Mouse (Mus musculus): ENCODE results near the gene Incenp.
"Not testable (repeated sequence)": the region's sequence is repeated elsewhere in the genome, so short reads cannot be mapped to it uniquely, and the experiment has no call there.

Incenp gene

DNA sequence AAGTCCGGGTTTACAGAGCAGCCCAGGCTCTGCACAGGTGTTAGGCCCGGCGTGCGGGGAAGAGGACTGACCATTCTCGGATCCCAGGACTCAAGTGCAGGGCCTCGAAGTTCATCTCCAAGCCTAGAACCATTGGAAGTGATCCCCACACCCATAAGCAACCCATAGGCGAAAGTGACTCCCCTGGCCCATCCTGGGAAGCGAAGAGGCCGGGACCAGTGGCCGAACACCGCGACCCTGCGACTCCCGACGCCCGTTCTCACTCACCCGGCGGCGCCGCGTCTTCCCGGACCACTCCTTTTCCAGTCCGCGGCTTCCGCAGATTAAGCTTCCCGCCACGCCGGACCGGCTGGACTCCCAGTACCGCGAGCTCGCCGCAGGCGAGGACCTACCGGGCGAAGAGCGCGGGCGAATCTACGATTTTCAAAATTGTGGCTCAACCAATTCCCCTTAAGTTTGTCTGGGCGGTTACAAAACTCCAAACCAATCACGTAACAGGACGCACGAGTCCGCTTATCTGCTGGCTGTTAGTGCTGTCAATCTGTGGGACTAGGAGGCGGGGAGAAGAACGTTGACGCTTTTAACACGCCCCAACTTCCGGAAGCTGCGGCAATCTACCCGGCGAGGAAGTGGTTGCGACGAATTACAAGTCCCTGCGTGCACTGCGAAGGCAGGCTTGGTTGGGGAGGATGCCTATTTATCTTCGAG is at the start of gene Incenp:
Gene Incenp (minus strand): TSS at position 480 of the 708 bp plus-strand sequence.
- peak; percentile 86 to 91 for DNase-seq

DNA sequence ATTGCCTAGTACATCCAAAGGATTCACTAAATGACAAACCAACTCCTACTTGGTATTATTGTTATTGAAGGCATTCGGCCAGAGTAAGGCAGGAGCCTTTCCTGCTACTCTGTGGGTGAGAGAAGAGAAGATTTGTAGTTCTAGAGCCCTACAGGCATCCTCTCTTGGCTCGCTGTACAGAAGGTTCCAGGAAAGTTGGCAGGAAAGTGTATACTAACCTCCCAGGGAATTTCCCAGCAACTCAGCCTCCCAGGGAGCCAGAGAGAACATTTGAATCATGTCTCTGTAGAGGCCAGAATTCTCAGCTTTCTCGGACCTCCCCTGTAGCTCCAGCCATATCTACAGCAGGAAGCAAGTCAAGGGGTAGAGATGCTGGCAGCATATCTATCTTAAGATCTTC is 47.6 kb upstream of the Incenp start:
- DNase-seq, result no peak

DNA sequence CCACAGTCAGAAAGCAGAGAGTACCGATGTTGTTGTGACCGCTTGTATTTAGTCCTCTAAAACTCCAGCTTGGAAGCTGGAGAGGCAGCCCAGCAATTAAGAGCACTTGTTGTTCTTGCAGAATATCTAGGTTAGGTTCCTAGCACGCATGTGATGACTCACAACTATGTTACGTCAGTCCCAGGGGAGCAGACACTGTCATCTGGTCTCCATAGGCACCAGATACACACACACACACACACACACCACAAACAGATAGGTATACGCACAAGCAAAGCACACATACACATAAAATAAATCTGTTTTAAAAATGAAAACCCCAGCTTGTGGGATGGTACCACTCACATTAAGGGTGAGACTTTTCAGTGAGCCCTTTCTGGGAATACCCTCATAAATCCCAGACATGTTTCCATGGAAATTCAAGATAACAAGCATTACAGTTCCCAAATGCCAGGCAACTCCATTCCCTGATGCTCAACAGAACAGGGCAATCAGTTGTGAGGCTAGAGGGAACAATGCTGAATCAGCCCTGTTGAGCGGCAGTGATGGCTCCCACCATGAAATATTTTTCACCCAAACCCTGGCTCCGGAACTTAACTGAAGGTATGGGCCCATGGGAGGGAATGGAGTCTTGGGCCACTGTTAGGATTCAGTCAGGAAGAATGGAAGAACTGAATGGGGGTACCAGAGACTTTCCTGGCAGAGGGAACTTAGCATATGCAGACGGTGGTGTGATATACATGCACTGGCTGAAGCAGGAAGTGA is 46.6 kb upstream of the Incenp start:
- no peak for DNase-seq

DNA sequence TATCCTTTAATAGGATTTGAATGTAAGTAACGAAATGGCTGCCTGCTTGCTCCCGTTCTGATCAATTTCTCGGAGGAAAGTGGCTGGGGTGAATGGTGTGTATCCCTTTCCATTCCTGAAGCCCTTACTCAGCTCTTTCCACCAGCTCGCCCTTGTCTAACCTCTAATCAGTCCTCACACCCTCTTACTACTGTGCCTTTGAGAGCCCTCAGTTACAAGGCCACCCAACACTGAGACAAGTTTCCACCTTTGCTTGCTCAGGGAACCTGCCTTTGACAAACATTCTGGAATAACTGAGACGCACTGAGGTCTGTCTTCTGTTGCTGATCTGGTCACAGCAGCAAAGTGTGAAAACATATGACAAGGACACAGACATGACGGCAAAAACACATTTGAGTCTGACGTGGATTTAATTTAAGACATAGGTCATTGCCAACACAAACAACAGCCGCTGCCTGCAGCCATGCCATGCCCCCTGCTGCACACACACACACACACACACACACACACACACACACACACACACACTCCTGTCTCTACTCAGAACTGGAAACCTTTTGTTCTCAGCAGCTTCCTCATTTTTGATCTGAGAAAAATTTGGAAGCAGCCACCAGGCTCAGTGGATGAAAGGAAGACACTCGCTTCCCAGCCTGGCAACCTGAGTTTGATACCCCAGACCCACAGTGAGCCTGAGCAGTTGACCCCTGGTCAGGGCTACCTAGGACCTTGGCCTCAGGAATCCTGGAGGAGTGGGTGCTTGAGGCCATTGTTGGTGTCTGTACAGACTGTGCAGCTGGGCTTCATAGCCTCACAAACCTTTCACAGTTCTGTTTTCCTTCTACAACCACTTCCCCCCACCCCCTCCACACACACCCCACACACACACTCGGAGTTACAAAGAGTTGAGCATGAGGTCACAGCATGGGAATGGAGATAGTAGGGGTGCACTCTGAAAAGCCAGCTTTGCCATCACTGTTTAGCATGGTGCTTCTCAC is 43.5 kb upstream of the Incenp start:
- no peak for DNase-seq

DNA sequence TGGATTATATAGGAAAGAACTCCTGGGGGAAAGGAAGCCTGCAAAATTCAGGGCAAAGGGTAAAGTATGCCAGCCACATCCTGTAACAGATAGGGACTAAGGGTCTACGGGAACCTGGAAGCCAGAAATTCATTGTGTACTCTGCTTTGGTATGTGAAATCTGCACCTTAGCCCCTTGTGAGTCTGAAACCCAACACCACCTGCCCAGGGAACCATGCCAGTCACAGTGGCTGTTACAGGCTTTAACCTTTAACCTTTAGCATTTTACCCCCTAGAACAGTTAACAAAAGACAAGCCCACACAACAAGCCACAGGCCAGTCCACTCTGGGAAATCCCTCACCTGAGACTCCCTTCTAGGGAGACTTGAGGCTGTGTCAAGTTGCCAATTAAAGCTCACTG is 42.5 kb upstream of the Incenp start:
- no peak for DNase-seq

DNA sequence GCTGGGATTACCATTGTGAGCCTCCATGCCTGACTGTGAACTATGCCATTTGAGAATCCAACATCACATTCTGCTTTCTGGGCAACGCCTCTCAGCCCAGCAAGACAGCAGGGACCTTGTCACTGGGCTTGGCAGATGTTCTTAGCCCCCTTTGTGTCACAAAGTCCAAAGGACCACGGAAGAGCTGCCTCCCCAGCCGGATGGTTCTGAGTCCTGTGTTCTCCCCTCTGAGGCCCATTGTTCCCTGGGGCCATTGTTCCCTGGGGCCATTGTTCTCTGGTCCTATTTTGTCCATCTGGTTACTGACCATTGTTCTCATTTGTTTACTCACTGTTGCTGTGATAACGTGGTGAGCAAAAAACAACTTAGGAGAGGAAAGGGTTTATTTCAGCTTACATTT is 41.6 kb upstream of the Incenp start:
- no peak for DNase-seq

DNA sequence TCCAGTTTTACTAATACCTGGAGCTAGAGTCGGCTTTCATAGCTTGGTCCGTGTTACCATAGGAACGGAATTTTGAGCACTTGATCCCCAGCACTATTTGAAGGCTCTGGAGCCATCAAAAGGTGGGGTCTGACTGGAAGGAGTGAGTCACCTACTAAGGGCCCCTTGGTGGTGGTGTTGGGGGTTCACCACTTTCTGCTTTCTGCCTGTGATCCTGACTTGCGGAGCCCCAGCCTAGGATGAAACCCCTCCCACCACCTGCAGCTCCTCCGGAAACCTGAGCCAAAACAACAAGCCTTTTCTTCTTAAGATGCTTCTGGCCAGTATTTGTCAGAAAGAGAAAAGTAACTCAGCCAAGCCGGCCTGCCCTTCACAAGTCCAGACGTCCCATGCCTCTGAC is 40.5 kb upstream of the Incenp start:
- no peak for DNase-seq

DNA sequence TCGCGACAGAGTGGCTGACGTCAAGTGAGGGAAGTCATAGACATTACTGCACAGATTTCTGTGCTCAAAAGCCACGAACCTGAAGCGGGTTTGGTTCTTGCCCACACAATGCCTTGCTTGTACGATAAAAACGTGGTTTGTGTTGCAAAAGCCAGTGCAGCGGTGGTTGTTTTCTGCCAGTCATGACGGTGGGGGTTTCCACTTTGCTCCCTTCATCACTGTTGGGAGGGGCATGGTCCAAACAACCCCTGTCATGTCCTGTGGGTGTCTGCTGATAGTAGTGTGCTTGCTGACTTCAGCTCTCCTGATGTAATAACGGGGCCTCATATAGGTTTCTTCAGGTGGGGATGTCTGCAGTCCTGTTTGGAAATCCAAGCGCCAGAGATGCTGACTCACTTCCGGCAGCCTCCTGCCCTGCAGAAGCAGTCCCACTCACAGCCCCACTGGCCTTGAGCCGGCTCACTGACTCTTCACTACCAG is 39.5 kb upstream of the Incenp start:
- DNase-seq, result no peak

DNA sequence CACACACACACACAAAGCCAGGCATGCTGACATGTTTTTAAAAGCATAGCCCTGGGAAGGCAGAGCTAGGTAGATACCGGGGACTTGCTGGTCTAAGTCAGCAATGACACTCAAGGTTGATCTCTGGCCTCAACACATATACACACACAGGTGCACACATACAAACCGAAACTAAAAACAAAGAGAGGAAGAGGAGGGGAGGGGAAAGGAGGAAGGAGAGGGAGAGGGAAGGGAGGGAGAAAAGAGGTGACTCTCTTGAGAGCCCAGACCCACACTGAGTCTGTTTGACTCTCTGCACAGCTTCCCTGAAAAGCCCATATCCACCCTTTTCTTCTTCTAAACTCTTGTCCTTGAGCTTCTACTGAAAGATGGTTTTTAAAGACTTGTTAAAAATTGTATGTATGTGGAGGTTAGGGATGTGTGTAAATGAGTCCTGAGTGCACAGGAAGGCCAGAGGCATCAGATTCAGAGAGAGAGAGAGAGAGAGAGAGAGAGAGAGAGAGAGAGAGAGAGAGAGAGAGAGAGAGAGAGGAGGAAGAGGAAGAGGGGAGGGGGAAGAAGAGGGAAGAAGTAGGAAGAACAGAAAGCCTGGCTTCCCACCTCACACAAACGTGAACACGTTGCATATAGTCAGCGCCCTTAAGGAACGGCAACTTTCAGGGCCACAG is 38.9 kb upstream of the Incenp start:
- DNase-seq, result no peak

DNA sequence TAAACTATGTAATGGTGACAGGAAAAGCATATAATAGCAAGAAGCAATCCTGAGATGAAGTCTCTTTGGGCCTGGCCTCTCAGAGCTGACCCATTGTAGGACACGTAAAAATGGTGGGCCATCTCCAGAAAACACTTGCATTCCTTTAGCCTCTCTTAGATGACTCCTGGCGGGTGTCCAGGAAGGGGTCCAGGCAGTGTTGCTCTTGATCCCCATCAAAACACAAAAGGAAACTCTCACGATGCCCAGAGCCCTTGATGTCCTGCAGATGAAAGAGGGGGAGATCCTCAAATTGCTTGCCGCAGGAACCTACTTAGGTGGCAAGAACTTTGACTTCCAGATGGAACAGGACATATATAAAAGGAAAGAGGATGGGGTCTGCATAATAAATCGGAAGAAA is 38.1 kb upstream of the Incenp start:
- DNase-seq, result no peak

DNA sequence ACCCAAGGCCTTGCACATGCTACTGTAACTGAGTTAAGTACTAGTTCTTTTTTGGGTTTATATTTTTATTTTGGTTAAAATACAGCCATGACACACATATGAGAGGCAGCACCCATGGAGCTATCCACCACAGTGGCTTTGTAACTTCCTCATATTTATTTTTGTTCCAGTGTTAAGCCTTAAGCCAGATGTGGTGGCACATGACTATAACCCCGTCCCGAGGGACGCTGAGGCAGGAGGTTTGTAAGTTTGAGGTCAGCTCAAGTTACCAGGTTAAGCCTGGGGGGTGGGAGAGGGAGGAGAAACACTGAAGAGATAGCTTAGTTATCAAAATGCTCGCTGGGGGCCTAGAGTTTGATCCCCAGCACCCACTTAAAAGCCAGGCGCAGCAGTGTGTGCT is 37.2 kb upstream of the Incenp start:
- DNase-seq, result no peak

DNA sequence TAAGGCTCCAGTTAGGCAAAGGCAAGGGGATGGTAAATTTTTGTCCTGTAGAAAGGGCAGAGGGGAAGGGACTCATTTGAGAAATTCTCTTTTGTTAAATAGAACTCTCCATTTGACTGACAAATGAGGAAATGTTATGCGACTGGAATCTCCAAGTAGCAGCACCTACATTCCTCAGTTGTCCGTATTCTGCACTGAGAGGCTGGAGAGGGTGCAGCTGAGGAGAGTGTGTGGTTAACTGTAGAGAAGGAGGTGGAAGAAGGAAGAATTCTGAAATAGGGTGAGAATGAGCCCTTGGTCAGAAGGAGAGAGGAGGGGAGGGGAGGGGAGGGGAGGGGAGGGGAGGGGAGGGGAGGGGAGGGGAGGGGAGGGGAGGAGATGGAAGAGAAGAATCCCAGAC is 34.6 kb upstream of the Incenp start:
- no peak for DNase-seq

DNA sequence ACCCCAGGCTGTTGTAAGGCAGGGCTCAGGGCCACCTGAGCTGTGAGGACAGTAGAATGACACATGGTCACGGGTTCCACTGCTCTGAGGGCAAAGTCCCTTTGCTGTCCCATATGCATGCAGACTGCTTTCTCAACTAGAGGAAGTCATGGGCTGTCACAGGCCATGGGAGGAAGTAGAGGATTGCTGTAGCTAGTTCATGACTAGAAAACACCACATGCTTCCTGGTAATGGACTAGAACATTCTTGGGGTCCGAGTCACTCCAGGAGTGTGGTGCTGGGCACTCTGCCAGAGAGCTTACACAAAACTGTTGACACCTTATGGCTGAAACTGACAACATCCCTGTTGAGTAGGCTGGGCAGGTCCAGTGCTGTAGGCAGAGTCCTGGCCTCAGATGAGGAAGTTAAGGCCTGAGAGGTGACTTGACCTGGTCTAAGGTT is 31.8 kb upstream of the Incenp start:
- not testable (repeated sequence) for DNase-seq

DNA sequence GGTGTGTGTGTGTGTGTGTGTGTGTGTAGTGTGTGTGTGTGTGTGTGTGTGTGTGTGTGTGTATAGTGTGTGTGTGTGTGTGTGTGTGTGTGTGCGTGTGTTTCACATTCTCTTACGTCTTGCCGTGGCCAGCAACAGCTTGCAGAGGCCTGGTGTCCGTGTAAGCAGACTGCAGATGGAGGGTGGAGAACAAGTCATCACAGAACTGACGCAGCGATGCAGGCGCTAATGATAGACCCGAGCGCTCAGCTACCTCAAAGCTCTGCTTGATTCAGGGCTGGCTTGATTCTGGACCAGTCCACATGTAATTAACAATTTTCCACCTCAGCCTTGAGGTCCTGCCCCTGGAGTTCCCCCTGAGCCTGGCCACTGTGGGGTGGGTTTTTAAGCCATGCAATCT is 28.7 kb upstream of the Incenp start:
- DNase-seq, result no peak

DNA sequence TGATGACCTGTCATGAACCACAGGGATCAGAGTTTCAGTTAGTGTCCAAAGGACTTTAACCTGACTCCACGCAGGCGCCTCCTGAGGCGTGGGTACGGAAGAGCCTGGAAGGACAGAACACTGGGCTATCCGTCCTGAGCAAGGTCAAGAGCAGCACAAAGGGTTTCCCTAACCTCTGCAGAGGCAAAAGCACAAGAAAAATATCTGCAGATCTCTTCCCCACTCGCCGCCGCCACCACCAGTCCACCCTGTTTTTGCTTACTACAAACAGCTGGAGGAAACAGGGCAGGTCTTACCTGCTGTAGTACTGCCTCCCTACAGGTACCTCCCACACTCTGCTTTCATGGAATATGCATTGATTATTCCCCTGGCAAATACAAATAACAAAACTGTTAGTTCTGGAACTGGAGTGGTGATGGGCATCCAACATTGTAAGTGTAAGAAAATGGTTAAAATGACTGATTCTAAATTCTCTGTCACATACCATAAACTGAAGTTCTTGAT is 25.5 kb upstream of the Incenp start:
- DNase-seq, result no peak

DNA sequence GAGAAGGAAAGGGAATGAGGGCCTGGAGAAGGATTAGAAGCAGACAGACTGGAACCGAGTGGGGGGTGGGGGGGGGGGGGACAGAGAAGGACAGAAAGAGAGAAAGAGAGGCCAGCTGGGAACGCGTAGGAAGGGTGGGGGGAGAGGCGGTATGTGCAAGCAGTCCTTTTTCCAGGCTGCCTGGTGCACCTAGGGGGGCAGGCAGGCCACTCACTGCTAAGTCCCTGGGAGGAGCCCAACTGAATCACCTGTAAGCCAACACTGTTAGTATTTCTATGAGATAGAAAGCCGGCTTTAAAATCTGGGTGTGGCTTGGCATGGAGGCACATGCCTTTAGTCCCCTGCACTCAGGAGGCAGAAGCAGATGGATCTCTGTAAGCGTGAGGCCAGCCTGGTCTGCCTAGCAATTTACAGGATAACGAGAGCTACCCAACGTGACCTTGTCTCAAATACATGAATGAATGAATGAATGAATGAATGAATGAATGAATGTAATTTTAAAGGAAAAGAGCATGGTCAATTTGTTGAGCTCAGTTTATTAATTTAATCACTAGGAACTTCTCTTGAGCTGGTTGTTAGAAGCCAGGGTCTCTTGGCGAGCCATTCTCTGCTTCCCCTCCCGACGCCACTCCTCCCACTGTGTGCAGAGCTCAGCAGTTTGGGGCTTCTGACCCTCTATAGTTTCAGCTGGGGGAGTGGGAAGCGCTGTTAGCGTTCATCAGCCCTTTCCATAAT is 24.9 kb upstream of the Incenp start:
- DNase-seq, result no peak

DNA sequence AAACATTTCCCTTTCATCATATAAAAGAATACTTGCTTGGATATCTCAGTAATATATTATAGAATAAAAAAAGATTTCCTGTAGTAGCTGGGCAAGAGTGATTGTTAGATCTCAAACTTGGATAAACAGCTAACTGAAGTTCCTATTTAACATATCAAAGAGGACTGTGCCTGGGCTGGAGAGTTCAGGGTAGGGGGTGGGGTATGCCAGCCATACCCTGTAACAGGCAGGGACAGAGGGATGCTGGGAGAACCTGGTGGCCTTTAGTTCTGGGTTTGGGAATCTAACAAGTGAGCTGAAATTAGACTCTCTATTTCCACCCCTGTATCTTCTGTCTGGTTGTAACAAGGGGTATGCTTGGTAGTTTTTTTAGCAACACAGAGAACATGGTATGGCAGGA is 23.7 kb upstream of the Incenp start:
- no peak for DNase-seq

DNA sequence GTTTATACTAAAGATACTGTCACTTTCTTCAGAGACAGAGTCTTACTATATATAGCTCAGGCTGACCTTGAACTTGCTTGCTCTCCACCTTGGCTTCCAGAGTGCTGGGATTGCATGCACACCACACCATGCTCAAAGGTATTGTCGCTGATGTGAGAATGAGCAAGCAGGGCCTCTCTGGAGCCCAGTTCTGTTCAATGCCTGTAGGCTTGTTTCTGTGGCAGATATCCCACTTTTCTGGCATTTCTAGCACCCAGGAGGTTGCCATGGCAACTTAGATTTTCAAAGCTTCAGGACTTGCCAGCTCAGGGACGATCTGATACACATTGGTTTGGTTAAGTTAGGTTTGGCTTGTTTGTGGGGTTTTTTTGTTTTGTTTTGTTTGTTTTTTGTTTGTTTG is 22.9 kb upstream of the Incenp start:
- no peak for DNase-seq

DNA sequence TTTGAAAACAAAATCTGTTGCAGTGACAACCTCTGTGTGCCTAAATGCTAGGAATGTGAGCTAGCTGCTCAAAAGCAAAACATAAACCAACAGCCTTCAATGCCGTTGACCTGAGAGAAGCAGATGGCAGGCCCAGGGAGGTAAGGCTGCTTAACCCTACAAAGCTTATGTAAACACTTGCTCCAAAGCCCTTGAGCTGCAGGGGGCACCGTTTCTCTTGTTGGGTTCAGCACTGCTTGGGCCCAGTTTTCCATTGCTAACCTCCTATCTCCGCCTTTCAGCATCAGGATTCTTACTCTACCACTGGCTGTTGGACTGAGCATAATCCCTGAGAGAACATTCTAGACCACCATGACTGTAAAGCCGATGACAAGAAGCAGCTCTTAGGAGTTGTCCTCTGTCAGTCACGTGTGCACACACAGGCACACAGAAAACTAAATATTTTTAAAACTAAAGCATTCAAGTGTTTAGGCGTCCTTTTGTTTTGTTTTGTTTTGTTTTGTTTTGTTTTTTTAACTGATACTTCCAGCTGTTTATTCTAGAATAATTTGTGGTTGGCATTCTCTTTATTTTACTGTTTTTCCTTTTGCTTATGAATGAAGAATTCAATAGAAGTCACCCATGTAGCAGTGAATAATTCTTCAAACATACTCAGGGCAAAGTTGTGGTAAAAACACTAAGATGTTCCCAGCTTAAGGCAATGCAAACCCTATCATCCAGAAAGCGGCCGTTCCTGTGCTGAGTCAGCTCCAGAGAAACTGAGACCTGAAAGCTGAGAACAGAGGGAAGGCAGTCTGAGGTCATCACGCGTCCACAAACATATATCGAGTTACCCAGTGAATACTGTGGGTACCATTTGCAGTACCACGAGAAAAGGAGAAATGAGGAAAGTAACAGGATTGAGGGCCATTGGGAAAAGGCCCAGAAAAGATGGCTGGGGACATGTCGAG is 21.8 kb upstream of the Incenp start:
- DNase-seq, result no peak

DNA sequence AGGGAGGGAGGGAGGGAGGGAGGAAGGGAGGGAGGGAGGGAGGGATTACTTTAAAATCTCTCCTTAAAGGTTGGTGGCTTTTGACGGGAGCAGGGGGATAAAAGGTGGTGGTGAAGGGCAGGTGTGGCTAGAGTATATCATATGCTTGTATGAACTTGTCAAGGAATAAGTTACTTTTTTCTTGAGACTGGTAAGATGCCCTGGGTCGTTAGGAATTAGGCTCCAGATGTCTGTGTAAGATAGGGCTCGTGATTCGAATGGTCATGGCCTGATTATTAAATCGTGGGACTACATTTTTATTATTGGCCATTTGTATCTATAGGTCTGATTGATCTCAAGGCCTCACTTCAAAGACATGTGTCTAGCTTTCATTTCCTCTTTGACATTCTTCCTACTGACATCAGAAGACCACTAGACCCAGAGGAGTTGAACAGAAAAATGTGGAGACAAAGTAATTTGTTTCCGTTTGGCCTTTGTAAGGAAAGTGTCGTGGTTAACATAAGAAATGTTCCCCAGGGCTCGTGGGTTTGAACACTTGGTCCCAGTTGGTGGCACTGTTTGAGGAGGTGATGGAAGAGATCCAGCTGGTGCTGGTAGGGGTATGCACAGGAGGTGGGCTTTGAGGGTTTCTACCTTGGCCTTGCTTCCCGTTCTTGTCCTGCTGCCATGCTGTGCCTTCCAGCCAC is 19.0 kb upstream of the Incenp start:
- DNase-seq, result no peak

All from cerebellum, postnatal 36 days (tissue).